Mouse (Mus musculus) layer of hippocampus, postnatal 10 days (tissue): Measurements from ENCODE around the gene Emc3. TPM values are rescaled to one million over a fixed set of nuclear protein-coding genes. Genes with fewer than 3 reads are reported as not detected.

Experiments used
- DNase-seq, 2 experiments: peaks; one replicate each; pipeline ENCODE4 v3.0.0; 2021; ENCODE audit warnings: low spot score in 2 of 2
- long read RNA-seq: library from polyadenylated mRNA; stranded (forward); transcript quantifications from one replicate; pipeline ENCODE4 v2.0.0, GENCODE M21; 2023
- total RNA-seq, 2 experiments: library from RNA; stranded (reverse); gene quantifications; 2 replicates each; pipeline ENCODE4 v1.2.3; 2021

The Emc3 gene
- total RNA-seq, result 10 to 100 TPM; 75.6 to 77.6 TPM
- long read RNA-seq, transcript Emc3-201 (8 exons, 1,985 nt), result major isoform, 130 of 153 reads
- long read RNA-seq, partial matches to known transcripts, result 4 of 153 reads
- long read RNA-seq, other reads (novel, unspliced or antisense), result 15 of 153 reads

- peak; percentile 97 for DNase-seq
These were observed at the start of gene Emc3, which contains the start of gene Fancd2 for GRCm38 (mm10) chr6:113530932-113531839. TSS of gene Emc3 (minus strand) at chr6:113531652. TSS of gene Fancd2 (plus strand) at chr6:113531682.

- no peak for DNase-seq
These were observed 47.9 kb upstream of the Emc3 start for GRCm38 (mm10) chr6:113579306-113579705.

- no peak for DNase-seq
These were observed 44.6 kb upstream of the Emc3 start for GRCm38 (mm10) chr6:113576044-113576443.

- DNase-seq, result no peak
These were observed 33.1 kb upstream of the Emc3 start for GRCm38 (mm10) chr6:113564557-113564956.

- DNase-seq, result no peak
These were observed 28.3 kb upstream of the Emc3 start for GRCm38 (mm10) chr6:113559736-113560135.

- no peak for DNase-seq
These were observed 12.5 kb upstream of the Emc3 start for GRCm38 (mm10) chr6:113543906-113544481.

- DNase-seq, result no peak
These were observed 10.2 kb upstream of the Emc3 start for GRCm38 (mm10) chr6:113541610-113542009.

GRCm38 (mm10) chr6:113534886-113535285 lies 3.4 kb upstream of the Emc3 start:
- DNase-seq, result no peak

- no peak for DNase-seq
These were observed 470 bp upstream of the Emc3 start for GRCm38 (mm10) chr6:113531840-113532404.

GRCm38 (mm10) chr6:113523420-113523819 lies 8.0 kb downstream of the Emc3 start:
- DNase-seq, result no peak

- no peak for DNase-seq
These were observed 9.1 kb downstream of the Emc3 start for GRCm38 (mm10) chr6:113522310-113522709.

GRCm38 (mm10) chr6:113517434-113518080 lies 13.9 kb downstream of the Emc3 start:
- DNase-seq, result no peak

- no peak for DNase-seq
These were observed 16.9 kb downstream of the Emc3 start for GRCm38 (mm10) chr6:113514600-113514999.

- no peak for DNase-seq
These were observed 17.5 kb downstream of the Emc3 start for GRCm38 (mm10) chr6:113513944-113514343.

- DNase-seq, result no peak
These were observed 22.5 kb downstream of the Emc3 start for GRCm38 (mm10) chr6:113508947-113509280.

GRCm38 (mm10) chr6:113508272-113508946 lies 23.0 kb downstream of the Emc3 start:
- no peak for DNase-seq

- DNase-seq, result no peak
These were observed 24.3 kb downstream of the Emc3 start for GRCm38 (mm10) chr6:113507130-113507529.

- no peak for DNase-seq
These were observed 25.8 kb downstream of the Emc3 start for GRCm38 (mm10) chr6:113505689-113506088.

GRCm38 (mm10) chr6:113502801-113503200 lies 28.7 kb downstream of the Emc3 start:
- no peak for DNase-seq

GRCm38 (mm10) chr6:113501388-113502084 lies 29.9 kb downstream of the Emc3 start, which contains the start of gene Prrt3:
TSS of gene Prrt3 (minus strand) at chr6:113501931.
- peak; percentile 64 to 73 for DNase-seq
